Mouse (Mus musculus): Measurements from ENCODE around the gene Dvl3.

DNA sequence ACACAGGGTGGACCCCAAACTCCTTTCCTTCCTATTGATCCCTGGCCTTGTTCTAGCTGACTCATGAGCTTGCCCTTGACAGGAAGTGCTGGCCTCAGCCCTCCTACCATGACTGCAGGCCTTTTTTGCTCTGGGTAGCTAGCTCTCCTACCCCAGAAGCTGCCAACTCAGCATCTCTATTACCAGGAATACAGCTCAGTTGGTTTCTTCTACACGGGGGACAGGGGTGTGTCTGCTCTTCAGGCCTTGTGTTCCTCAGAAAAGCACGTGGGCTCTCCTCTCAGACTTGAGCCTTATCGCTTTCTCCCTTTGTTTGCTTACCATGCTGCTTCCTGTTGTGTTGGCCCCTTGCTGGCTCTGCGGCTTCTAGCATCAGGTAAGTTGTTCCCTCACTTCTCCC is 23.7 kb downstream of the Dvl3 start:
- TF ChIP-seq CTCF (IDR thresholded peaks at IDR 0.05; ENCODE audit: borderline replicate concordance, extremely low read depth, insufficient read depth, insufficient read length) (no peak), POLR2A (IDR thresholded peaks at IDR 0.05; ENCODE audit: borderline replicate concordance, extremely low read depth, insufficient read depth, insufficient read length, poor library complexity, severe bottlenecking) (no peak)

Measured in brain, embryonic 14.5 days (tissue).